8 mouse cellular contexts compared by ENCODE assay signal in the genomic region with DNA sequence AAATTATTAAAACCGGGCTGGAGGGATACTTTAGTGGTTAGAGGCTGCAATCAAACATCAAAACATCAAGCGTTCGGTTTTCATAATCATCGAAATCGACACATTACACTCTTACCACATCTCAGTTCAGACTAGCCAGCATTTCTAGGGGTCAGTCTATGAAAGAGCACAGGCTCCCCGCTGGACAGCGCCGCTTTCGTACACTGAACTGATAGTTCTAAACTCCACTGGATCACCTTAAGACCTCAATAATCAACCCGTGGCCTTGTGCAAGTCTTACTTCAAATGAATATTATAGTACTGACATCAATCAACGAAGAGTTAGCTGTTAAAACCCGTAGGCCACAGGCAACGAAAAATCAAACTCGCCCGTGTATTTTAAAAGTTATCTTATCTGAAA. TPM values are rescaled to one million over a fixed set of nuclear protein-coding genes. Genes with fewer than 3 reads are reported as not detected.
A peak's percentile ranks its signal among the peaks of the same experiment; 100 is the strongest.
DNase-seq lines count a peak whose midpoint lies in the region; ATAC-seq and TF ChIP-seq lines count a peak whose summit lies in the region.

No protein-coding gene starts in this region.

- H3K9me3 ChIP-seq in ES-Bruce4 (replicated peaks; ENCODE audit: control insufficient read depth, insufficient read depth, low read length, poor library complexity, severe bottlenecking), result no peaks in the 10 kb centered on the region
- no peaks in the 10 kb centered on the region for H3K9me3 ChIP-seq in forebrain, embryonic 14.5 days (replicated peaks; ENCODE audit: control insufficient read depth, low read length)
- no peaks in the 10 kb centered on the region for H3K9me3 ChIP-seq in liver, embryonic 14.5 days (ENCODE audit: control insufficient read depth, low read length)

- WGBS in cerebellum, adult 2 months, result 47% methylated on average over 15 of the region's 15 CpGs
- WGBS in forebrain, embryonic 14.5 days, result 42% methylated on average over 15 of the region's 15 CpGs
- 23% methylated on average over 15 of the region's 15 CpGs for WGBS in liver, embryonic 14.5 days (ENCODE audit: insufficient replicate concordance)

- no peak overlapping the region for H3K27ac ChIP-seq in cerebellum, adult 2 months (ENCODE audit: insufficient read depth, low read length)
- no peak overlapping the region for H3K27ac ChIP-seq in ES-Bruce4 (ENCODE audit: insufficient read depth, low read length)
- no peak overlapping the region for H3K27ac ChIP-seq in forebrain, embryonic 14.5 days (ENCODE audit: low read depth, low read length)
- peak overlapping the region; percentile 19; the same call in 1 of the 2 replicates for H3K27ac ChIP-seq in liver, embryonic 14.5 days

- DNase-seq in cerebellum, adult 2 months, result no peak
- DNase-seq in cerebellum, postnatal 36 days, result no peak
- peak; percentile 8 for DNase-seq in forebrain, embryonic 14.5 days (ENCODE audit: low spot score)
- no peak for DNase-seq in liver, embryonic 14.5 days (ENCODE audit: low read depth in 3 of 3, low spot score in 3 of 3)
- DNase-seq in right cerebral cortex, postnatal 4 days, result no peak
- DNase-seq in cerebellum, adult 11-12 months, result no peak
- no peak for DNase-seq in frontal cortex, postnatal 14 days (ENCODE audit: low spot score in 2 of 2)

- no peak for TF ChIP-seq EP300 in ES-Bruce4 (IDR thresholded peaks at IDR 0.05; ENCODE audit: insufficient read depth, low read depth, low read length)
- TF ChIP-seq EP300 in liver, embryonic 14.5 days (IDR thresholded peaks at IDR 0.05; ENCODE audit: low read depth), result no peak

- H3K4me3 ChIP-seq in cerebellum, adult 2 months (replicated peaks; ENCODE audit: insufficient read depth, low read depth, low read length), result peak overlapping the region; percentile 83
- H3K4me3 ChIP-seq in ES-Bruce4 (ENCODE audit: low read depth, low read length), result peak overlapping the region; percentile 85
- peak overlapping the region; percentile 66 for H3K4me3 ChIP-seq in forebrain, embryonic 14.5 days (ENCODE audit: low read depth, low read length)
- H3K4me3 ChIP-seq in liver, embryonic 14.5 days (ENCODE audit: insufficient read depth in 1 of 2, low read depth in 2 of 2, low read length in 2 of 2), result peak overlapping the region; percentile 82 to 97

- TF ChIP-seq CTCF in cerebellum, adult 2 months (IDR thresholded peaks at IDR 0.05; ENCODE audit: borderline replicate concordance, insufficient read depth, low read depth, low read length), result no peak
- TF ChIP-seq CTCF in ES-Bruce4 (IDR thresholded peaks at IDR 0.05; ENCODE audit: low read depth, low read length), result no peak
- TF ChIP-seq CTCF in liver, embryonic 14.5 days (IDR thresholded peaks at IDR 0.05; ENCODE audit: low read depth), result no peak

- H3K9ac ChIP-seq in ES-Bruce4 (ENCODE audit: low read depth, poor library complexity, severe bottlenecking), result peak overlapping the region; percentile 88
- H3K9ac ChIP-seq in forebrain, embryonic 14.5 days (ENCODE audit: low read length), result no peak overlapping the region; the same call in 1 of the 2 replicates
- peak overlapping the region; percentile 92 for H3K9ac ChIP-seq in liver, embryonic 14.5 days (replicated peaks)

- no peak for ATAC-seq in forebrain, embryonic 14.5 days
- no peak for ATAC-seq in liver, embryonic 14.5 days (ENCODE audit: insufficient read depth)

- H3K36me3 ChIP-seq in ES-Bruce4 (ENCODE audit: control insufficient read depth, insufficient read depth, low read length, poor library complexity, severe bottlenecking), result peaks cover 4% of the 10 kb centered on the region
- H3K36me3 ChIP-seq in forebrain, embryonic 14.5 days (ENCODE audit: control insufficient read depth, insufficient read depth, low read length), result no peaks in the 10 kb centered on the region
- H3K36me3 ChIP-seq in liver, embryonic 14.5 days (replicated peaks; ENCODE audit: control insufficient read depth, insufficient read depth, low read depth), result peaks cover 9% of the 10 kb centered on the region

- no peak for TF ChIP-seq POLR2A in cerebellum, adult 2 months (IDR thresholded peaks at IDR 0.05; ENCODE audit: borderline replicate concordance, insufficient read depth, low read length)
- no peak for TF ChIP-seq POLR2A in ES-Bruce4 (IDR thresholded peaks at IDR 0.05; ENCODE audit: insufficient read depth, low read length)

- H3K27me3 ChIP-seq in cerebellum, adult 2 months (ENCODE audit: control insufficient read depth, insufficient read depth, low read length), result no peaks in the 10 kb centered on the region
- H3K27me3 ChIP-seq in ES-Bruce4 (ENCODE audit: control insufficient read depth, insufficient read depth, low read length, poor library complexity, severe bottlenecking), result no peaks in the 10 kb centered on the region
- no peaks in the 10 kb centered on the region for H3K27me3 ChIP-seq in forebrain, embryonic 14.5 days (replicated peaks; ENCODE audit: control insufficient read depth, insufficient read depth, low read length)
- no peaks in the 10 kb centered on the region for H3K27me3 ChIP-seq in liver, embryonic 14.5 days (ENCODE audit: control insufficient read depth, insufficient read depth, low read length)

- H3K4me2 ChIP-seq in forebrain, embryonic 14.5 days (ENCODE audit: low read length), result peak overlapping the region; percentile 90
- peak overlapping the region; percentile 68 for H3K4me2 ChIP-seq in liver, embryonic 14.5 days (ENCODE audit: low read depth)

- no peaks in the 10 kb centered on the region; the same call in 1 of the 2 replicates for H3K4me1 ChIP-seq in cerebellum, adult 2 months (ENCODE audit: control insufficient read depth, insufficient read depth, low read length)
- peaks cover 3% of the 10 kb centered on the region for H3K4me1 ChIP-seq in ES-Bruce4 (ENCODE audit: control insufficient read depth, insufficient read depth, low read length)
- H3K4me1 ChIP-seq in forebrain, embryonic 14.5 days (ENCODE audit: control insufficient read depth, insufficient read depth, low read length), result no peaks in the 10 kb centered on the region
- peaks cover 45 to 51% of the 10 kb centered on the region in 2 experiments for H3K4me1 ChIP-seq in liver, embryonic 14.5 days (replicated peaks; ENCODE audit: control insufficient read depth in 2 of 2, insufficient read depth in 2 of 2, low read length in 1 of 2)

RNA-seq across cellular contexts. Expression of gene Asns, which starts 1.0 kb away (rescaled TPM):
- 85.4 and 89.9 TPM in 2 replicates for polyA plus RNA-seq in cerebellum, adult 2 months (2012; rRNA removed)
- polyA plus RNA-seq in ES-Bruce4 (2011; ENCODE audit: insufficient read depth, insufficient read length, low read depth, missing spikeins), result 531 and 541 TPM in 2 replicates
- polyA plus RNA-seq in forebrain, embryonic 14.5 days (2014; fragmentation: Nextera tagmentation; extraction: Ambion mirVana), result 61.2 and 66.9 TPM in 2 replicates
- 70.0 and 103 TPM in 2 replicates for polyA plus RNA-seq in liver, embryonic 14.5 days (2012; rRNA removed)
- 309 and 341 TPM in 2 replicates for polyA plus RNA-seq in liver, embryonic 14.5 days (2014; fragmentation: Nextera tagmentation; extraction: Ambion mirVana)
